Mouse (Mus musculus): Measurements from ENCODE around the gene Hspa8.
"Not testable (repeated sequence)": the region's sequence is repeated elsewhere in the genome, so short reads cannot be mapped to it uniquely, and the experiment has no call there.

Hspa8 gene

DNA sequence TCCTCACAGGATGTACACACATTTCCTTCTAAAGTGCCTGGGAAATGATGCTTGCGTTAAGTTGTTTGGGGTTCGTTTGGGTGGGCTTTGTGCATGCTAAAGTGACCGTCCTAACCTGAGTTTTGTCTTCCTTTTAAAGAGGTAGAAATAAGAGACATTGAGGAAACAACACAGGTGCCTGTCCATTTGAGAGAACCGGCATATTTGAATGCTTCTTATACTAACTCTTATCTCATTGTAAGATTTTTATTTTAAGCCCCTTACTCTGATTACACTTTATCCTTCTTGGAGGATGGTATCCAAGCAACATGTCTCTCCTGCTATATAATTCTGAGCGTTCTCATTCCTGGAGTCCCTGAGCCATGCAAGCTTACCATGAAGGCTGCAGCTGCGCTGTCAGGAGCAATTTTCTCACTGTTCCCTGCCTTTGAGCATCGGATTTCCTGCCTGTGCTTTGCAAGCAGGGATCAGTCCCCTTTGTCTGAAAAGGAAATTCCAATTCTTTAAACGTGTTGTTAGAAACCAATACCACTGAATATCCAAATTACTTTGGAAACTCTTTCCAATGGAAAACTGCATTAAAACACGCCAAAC lies 16.3 kb upstream of the Hspa8 start:
- no peak for DNase-seq (ENCODE audit: low spot score)

DNA sequence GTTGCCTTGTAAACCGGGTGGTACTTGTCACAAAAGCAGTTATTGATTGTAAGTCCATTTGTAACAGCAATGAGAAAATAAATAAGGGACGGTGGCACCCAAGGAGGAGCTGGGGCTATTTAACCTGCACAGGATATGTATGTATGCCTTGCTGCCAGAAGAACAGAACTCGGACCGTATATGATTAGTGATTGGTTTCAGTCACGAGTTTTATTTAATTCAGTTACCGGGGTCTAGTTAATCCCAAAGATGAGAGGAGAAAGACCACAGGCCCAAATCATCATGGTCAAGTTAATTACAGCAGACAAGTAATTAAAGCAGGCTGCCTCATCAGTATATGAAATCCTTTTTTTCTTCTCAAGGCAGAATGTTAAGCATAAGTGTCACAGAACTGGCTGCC lies 15.3 kb upstream of the Hspa8 start:
- no peak for DNase-seq (ENCODE audit: low spot score)

DNA sequence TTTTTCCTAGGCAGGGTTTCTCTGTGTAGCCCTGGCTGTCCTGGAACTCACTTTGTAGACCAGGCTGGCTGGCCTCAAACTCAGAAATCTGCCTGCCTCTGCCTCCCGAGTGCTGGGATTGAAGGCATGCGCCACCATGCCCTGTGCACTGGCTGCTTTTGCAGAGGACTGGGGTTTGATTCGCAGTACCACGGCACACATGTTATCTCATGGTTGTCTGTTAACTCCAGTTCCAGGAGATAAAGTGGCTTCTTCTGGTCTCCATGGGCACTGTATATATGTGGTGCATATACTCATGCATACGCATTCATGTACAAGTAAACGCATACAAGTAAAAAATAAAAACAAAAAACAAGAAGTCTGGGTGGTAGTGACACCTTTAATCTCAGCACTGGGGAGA lies 14.0 kb upstream of the Hspa8 start:
- DNase-seq (ENCODE audit: low spot score): not testable (repeated sequence)

DNA sequence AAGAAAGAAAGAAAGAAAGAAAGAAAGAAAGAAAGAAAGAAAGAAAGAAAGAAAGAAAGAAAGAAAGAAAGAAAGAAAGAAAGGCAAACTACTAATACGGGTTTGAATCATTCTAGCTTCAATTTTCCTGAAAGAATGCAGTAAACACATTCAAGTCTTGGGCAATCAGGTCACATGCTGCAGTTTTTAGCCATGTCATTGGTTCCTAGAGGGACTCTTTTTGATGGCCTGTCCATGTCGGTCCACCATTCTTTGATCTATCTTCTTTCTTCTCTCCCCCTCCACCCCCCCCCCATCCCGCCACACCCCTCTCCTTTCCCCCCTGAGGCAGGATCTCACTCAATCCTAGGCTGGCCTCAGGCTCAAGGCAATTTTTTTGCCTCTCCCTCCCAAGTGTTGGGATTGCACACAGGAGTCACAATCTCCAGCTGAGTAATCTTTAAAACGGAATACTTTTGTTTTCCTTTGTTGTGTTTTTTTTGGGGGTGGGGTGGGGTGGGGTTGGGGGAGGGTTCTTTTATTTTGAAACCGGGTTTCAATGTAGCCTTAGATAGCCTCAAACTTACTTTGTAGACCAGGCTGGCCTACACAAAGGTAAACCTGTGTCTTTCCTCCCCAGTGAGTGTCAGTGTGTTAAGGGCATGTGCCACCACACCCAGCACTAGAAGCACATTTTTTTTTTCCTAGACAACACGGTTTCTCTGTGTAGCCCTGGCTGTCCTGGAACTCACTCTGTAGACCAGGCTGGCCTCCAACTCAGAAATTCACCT lies 8.7 kb upstream of the Hspa8 start:
- no peak for DNase-seq (ENCODE audit: low spot score)

DNA sequence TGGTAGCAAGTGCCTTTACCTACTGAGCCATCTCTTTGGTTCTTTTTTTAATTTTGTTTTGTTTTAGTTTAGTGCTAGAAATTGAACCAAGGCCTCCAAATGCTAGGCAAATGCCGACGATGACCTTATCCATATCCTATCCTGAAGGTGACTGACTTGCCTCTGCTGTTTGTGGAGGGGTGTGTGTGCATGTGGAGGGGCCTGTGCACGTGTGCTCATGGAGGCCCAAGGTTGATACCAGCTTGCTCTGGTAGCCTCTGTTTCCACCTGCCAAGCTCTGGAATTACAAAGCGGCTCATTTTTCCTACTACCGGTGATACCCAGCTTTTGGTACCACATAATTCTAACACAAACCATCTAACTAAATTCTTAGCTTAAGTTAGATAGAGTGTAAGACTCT lies 7.2 kb upstream of the Hspa8 start:
- DNase-seq (ENCODE audit: low spot score): no peak

DNA sequence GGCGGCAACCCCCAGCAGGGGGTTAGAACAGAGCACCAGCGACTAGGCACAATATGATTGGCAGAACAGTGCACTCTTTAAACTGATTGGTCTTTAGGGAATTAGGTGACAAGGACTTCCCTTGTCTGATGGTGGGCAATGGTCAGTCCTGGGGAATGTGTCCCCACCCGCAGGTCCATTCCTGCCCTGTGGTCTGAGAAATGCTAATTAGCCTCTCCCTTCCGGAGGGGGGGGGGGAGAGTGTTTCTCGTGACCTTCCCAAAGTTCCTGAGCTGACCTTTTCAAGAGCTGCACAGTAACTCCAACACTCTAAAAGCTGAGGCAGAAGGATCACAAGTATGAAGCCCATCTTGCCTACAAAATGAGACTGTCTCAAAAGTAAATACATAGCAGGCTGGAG lies 6.5 kb upstream of the Hspa8 start:
- DNase-seq (ENCODE audit: low spot score): no peak

DNA sequence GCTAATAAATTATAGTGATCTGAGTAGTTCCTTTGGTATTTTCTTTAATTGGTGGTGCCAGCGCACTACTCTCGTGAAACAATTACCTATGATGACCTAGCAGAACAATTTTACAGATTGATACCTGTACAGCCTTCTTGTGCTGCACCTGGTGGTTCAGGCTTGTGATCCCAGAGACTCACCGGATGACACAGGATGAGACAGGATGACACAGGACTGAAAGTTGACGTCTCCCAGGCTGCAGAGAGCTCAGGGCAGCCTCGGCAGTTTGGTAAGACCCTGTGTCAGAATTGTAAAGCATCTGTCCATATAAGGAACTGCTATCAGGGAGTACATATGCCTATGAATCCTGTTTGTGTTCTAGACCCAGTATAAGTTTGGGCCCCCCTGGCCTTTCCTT lies 5.9 kb upstream of the Hspa8 start:
- DNase-seq (ENCODE audit: low spot score): no peak

DNA sequence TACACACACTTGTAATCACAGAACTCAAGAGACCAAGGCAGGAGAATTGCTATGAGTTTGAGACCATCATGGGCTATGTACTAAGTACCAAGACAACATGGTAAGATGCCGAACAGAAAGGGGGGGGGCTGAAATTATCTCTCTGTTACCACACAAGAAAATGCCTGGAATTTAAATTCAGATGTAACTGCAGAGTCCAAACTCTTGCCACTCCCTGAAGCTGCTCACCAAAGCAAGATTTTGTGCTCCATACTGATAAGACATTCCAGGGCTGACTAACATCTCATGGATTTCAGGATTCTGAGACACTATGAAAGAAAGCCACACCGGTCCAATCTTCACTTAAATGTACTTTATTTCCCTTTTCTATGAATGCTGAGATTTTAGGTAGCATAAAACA lies 5.2 kb upstream of the Hspa8 start:
- DNase-seq (ENCODE audit: low spot score): no peak

DNA sequence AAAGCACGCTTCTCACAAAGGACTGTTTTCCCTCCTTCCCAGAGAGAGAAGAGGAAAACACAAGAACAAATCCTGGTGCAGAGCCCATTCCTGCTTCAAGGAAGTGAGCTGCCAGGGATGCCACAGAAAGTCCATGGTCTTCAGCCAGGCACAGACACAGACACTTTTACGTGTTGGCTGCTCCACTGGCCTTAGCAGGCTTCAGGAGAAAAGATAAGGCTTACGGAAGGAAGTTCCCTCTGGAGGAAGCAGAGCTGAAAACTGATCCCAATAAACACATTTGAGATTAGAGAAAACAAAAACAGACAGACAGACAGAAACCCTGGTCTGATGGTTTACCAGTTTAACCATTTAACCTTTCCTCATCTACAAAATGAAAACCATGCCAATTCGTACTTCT lies 4.7 kb upstream of the Hspa8 start:
- no peak for DNase-seq (ENCODE audit: low spot score)

DNA sequence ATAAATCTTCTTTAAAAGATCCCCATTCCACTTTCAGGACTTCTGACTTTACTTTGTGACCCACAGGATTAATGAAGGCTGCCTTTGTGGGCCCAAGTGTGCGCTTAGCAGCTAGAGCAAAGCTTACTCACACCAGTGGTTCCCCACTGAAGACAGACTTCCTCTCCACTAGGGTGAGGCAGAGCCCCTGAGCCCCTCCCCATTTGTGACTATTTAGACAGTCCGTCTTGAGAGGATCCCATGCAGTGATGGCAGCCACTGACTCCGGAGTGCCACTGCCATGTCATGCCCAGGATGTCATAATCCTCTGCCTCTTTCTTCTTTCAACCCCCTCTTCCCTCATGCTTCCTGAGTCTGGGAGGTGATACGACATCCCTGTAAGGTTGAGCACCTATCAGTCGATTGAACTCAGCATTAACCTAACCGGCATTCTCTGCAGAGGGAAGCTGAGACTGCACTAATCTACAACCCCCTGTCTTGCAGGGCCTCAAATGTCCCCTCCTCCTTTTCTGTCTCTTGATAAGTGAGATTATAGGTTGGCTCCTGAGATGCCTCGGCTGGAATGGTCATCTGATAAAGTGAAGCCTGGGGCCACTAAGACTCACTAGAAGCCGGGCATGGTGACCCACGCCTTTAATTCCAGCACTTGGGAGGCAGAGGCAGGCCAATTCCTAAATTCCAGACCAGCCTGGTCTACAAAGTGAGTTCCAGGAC lies 2.4 kb upstream of the Hspa8 start:
- no peak for DNase-seq (ENCODE audit: low spot score)

DNA sequence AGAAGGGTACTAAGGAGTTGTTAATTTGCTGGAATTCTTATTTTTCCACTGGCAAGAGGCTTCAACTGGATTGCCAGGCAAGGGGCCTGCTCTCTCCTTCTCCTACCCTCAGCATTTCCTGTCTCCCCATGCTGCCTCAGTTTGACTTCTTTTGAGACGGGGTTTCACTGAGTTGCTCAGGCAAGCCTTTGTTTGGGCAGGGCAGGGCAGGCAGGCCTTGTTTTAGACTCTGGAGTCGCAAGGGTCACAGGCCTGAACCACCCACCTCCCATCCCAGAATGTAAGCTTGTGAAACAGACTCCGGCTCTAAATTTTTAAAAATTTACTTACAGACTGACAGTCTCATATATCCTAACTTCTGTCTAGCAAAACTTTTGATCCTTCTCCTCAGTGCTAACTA lies 1.7 kb upstream of the Hspa8 start:
- peak; percentile 42 for DNase-seq (ENCODE audit: low spot score)

DNA sequence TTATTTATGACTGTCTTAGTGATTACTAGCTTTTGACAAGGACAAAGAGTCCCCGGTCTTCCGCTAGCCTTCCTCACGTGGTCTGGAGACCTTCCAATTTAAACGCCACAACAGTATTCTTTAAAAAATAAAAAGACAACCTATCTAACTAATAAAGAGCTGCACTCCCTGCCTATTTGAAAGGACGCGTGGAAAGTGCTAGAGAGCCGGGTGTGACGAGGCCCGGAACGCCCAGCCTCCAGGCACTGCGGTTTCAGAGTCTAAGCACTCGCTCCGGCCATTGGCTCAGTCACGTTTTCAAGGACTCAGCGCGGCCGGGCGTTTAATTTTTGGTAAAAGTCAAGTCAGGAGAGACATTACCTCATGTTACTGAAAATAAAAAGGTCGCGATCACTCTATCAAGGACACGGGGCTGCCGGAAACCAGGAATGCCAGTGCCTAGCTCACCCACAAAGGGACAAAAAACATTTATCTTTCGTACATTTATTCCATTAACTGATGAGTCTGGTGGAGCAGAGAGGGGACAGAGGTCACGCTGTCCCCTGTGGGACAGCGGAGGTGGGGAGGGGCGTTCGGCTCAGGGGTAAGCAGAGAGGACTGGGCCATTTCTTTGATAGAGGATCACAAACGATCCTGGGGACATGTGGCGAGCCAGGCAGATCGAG lies 815 bp upstream of the Hspa8 start:
- peak; percentile 85 for DNase-seq (ENCODE audit: low spot score)

DNA sequence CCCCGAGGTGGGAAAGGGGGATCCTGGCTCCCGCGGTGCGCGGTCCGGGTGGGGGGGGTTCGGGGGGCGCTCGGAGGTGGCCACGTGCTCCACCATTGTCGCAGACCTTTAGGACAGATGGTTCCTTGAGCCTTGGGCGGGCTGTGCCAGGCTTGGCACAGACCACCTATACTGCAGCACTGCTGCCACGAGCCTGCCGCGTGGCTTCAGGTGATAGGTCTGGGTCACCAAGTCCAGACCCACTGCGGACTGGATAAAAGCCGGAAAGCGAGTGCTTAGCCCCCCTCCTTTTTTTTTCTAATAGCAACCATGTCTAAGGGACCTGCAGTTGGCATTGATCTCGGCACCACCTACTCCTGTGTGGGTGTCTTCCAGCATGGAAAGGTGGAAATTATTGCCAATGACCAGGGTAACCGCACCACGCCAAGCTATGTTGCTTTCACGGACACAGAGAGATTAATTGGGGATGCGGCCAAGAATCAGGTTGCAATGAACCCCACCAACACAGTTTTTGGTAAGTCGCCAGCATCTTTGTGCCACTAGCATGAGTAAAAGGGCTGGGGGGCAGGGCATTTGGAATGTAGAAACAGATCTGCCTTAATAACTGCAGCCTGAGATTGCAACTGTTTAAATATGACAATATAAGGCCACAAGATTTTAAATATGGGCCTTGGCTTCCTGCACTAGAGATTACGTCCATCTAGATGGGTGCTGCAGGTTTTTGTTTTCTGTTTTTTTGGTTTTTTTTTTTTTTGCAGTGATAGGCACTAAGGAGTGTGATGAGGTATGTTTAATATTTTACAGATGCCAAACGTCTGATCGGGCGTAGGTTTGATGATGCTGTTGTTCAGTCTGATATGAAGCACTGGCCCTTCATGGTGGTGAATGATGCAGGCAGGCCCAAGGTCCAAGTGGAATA lies 1.1 kb downstream of the Hspa8 start:
- peak; percentile 60 for DNase-seq (ENCODE audit: low spot score)

DNA sequence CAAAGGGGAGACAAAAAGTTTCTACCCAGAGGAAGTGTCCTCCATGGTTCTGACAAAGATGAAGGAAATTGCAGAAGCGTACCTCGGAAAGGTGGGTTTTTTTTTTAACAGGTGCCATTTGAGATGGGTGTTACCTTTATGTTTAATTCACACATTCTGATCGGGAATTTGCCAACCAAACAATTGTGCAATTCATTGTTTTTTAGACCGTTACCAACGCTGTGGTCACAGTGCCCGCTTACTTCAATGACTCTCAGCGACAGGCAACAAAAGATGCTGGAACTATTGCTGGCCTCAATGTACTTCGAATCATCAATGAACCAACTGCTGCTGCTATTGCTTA lies 1.7 kb downstream of the Hspa8 start:
- not testable (repeated sequence) for DNase-seq (ENCODE audit: low spot score)

DNA sequence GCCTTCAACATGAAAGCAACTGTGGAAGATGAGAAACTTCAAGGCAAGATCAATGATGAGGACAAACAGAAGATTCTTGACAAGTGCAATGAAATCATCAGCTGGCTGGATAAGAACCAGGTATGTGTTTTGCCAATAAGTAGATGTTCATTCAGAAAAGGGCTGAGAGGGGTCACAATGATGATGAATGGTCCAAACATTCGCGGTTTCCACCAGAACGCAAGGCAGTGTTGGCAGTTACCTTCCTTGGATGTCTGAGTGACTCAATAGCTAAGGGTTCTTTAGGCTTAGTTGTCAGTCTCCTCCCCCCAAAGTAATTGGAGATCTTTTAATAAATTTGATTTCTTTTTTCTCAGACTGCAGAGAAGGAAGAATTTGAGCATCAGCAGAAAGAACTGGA lies 3.8 kb downstream of the Hspa8 start:
- not testable (repeated sequence) for DNase-seq (ENCODE audit: low spot score)

DNA sequence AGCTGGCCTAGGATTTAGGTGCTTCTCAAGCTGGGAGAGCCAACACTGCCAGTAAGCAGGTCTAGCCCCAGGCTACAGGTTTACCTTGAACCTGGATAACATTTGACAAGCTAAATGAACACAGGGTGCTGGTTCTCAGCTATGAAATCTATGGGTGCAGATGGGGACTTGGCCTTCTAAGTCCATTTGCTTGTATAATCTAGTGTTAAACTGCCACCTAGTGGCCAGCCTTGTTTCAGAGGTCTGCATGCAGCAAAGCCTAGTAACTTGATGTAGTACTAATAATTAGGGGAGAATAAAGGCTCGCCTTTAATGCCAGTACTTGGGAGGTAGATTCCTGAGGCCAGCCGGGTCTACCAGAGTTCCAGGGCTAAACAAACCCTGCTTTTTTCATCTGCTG lies 4.5 kb downstream of the Hspa8 start:
- DNase-seq (ENCODE audit: low spot score): peak; percentile 87

DNA sequence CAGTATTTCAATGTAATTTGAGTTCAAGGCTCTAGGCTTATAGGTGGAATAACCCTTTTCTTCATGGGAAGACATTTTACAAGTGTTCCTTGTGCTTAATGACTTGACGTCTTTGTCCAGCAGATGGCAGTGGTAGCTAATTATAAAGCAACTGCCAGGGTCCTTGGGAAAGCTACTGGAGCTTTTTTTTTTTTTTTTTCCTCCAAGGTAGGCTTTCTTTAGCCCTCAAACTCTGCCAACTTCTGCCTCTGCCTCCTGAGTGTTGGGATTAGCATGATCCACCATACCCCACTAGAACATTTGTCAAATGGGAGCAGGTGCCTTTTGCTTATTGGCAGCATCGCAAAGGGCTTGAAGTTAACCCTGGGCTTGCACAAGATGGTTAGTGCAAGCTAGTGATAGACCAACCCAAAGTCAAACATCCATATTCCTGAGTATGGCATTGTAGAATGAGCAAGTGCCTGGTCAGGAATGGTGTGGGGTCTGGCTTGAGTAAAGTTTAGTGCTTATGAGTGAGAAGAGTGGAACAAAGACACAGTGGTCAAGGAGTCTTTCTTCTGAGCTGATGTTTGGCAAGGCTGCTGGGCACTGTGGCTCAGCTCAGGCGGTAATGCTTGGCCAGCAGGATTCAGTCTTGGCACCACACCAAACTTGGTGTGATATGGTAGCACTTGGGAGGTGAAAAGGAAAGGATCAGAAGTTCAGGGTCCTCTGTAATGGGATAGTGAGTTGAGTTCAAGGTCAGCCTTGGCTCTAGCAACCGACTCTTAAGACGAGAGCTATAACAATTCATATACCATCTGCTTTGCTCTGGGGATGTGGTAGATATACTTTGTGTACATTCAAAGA lies 5.9 kb downstream of the Hspa8 start:
- peak; percentile 63 for DNase-seq (ENCODE audit: low spot score)

DNA sequence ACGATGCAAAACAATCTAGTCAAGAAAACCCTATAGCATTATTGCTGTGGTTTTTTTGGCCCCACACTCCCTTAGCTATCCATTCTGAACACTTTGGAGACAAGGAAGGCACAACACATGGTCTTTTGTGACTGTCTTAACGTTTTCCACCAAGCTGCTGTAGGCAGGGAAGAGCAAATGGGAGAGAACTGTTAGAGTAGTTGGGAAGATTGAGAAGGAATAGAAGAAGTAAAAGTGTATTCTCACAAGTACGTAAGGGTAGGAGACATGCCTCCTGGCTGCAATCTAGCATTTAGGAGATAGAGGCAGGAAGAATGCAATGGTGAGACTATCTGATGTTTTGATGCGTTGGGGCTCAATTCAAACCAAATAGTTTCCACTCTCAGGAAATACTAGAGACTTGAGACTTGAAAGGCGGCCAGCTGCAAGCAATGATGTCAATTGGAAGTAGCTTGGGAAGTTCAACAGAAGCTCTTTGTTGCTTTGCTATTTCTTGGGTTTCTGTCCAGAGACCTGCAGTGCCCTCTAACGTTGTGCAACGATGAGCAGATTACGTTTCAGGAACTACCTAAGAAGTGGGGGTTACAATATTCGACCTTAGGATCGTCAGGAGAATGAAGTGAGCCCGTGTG lies 6.6 kb downstream of the Hspa8 start:
- DNase-seq (ENCODE audit: low spot score): no peak

DNA sequence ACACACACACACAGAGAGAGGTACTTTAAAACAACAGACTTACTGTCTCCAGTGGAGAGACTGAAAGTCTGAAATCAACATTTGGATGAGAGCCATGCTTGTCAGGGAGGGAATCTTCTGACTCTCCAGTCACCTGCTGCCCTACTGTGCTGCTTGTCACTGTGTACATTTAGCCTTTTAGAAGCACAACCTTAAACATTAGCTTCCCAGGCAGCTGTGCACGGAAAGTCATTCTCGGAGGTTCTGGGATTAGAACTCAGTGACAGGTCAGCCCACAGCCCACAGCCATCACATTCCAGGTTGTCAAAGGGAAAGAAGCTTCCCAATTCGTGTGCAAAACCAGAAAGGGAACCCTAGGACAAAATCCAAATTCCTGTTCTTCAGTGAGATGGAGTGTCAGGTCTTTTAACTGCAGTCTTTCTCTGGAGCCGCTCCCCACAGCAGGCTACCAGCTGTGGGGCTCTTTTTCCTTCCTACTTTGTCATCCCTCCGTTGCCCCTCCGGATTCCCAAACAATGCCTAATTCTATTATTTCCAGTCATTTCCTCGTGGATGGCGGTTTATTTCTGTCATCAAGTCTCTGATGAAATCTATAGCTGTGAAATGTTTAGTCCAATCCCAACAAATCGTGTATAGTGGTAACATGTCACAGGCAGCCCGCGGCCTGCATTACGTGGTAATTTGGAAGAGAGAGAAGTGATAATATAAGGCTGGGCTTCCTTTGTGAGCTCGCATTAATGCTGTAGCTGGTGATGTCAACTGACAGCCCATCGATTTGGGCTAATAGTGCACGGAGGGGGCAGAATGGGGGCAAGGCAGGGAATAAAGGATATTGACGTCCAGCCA lies 7.5 kb downstream of the Hspa8 start:
- peak; percentile 40 for DNase-seq (ENCODE audit: low spot score)

DNA sequence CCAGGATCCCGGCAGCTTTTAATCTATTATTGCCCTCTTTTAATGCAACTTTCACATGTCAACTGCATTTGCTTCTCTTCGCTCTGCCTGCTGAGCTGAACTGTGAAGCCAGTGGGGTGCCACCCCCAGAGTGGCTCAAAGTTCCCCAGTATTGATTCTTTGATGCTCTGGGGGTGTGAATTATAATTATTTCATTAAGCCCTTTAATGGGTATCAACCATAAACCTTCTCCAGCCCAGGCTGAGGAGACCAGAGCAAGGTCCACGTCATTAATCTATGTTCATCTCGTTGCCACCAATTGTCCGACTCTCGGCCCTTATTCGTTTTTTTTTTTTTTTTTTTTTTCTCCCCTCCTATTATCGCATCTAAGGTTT lies 8.1 kb downstream of the Hspa8 start:
- DNase-seq (ENCODE audit: low spot score): no peak

All from testis, postnatal 10 days (tissue).